Comparison of ENCODE assay signal across 10 mouse cellular contexts in genomic region chr12:65076906-65077305, GRCm38 (mm10). TPM values are rescaled to one million over a fixed set of nuclear protein-coding genes. Genes with fewer than 3 reads are reported as not detected.
DNase-seq lines count a peak whose midpoint lies in the region; ATAC-seq and TF ChIP-seq lines count a peak whose summit lies in the region.
"Had no signal": no experiment of that assay in that cellular context is flagged by ENCODE, and none has a peak within 500 bp of the region (broad histone marks: within the 10 kb centered on the region; RNA-seq: fewer than 3 reads in every experiment).

No protein-coding gene starts in this region.

- H3K4me1 ChIP-seq in heart, embryonic 13.5 days = peaks cover 37% of the 10 kb centered on the region
- H3K4me1 ChIP-seq in G1E (ENCODE audit: insufficient read depth, low read depth, low read length) = peaks cover 51% of the 10 kb centered on the region
- H3K4me1 ChIP-seq in hindbrain, embryonic 12.5 days = peaks cover 33% of the 10 kb centered on the region
- H3K4me1 ChIP-seq in midbrain, embryonic 10.5 days = peaks cover 41% of the 10 kb centered on the region

- no peaks in the 10 kb centered on the region for H3K9me3 ChIP-seq in heart, embryonic 13.5 days
- no peaks in the 10 kb centered on the region for H3K9me3 ChIP-seq in G1E (replicated peaks)
- H3K9me3 ChIP-seq in hindbrain, embryonic 12.5 days (replicated peaks) = no peaks in the 10 kb centered on the region
- H3K9me3 ChIP-seq in midbrain, embryonic 10.5 days (replicated peaks) = no peaks in the 10 kb centered on the region

- H3K4me3 ChIP-seq in heart, embryonic 13.5 days = peak overlapping the region; percentile 93
- peak overlapping the region; percentile 87; the same call in 1 of the 2 replicates for H3K4me3 ChIP-seq in G1E (ENCODE audit: low read depth, low read length)
- peak overlapping the region; percentile 91; the same call in 1 of the 2 replicates for H3K4me3 ChIP-seq in hindbrain, embryonic 12.5 days
- H3K4me3 ChIP-seq in midbrain, embryonic 10.5 days = peak overlapping the region; percentile 95

- peak overlapping the region; percentile 93 for H3K9ac ChIP-seq in heart, embryonic 13.5 days
- 0 out of 2 replicates have a peak overlapping the region, but pooled peaks have one; percentile 88 for H3K9ac ChIP-seq in hindbrain, embryonic 12.5 days

- peaks cover 18% of the 10 kb centered on the region for H3K36me3 ChIP-seq in heart, embryonic 13.5 days
- peaks cover 42% of the 10 kb centered on the region for H3K36me3 ChIP-seq in G1E (replicated peaks)
- H3K36me3 ChIP-seq in hindbrain, embryonic 12.5 days = peaks cover 13% of the 10 kb centered on the region
- H3K36me3 ChIP-seq in midbrain, embryonic 10.5 days = peaks cover 37% of the 10 kb centered on the region

- H3K4me2 ChIP-seq in heart, embryonic 13.5 days = peak overlapping the region; percentile 95
- peak overlapping the region; percentile 92 for H3K4me2 ChIP-seq in hindbrain, embryonic 12.5 days (replicated peaks)

- no peak for ATAC-seq in heart, embryonic 13.5 days (ENCODE audit: extremely low read depth, insufficient number of reproducible peaks, low FRiP score, low TSS enrichment)
- no peak for ATAC-seq in G1E (ENCODE audit: extremely low read depth, insufficient number of reproducible peaks, low FRiP score, poor library complexity, severe bottlenecking)
- ATAC-seq in hindbrain, embryonic 12.5 days (ENCODE audit: low FRiP score) = no peak

- no peaks in the 10 kb centered on the region for H3K27me3 ChIP-seq in heart, embryonic 13.5 days (replicated peaks)
- H3K27me3 ChIP-seq in G1E (ENCODE audit: insufficient read depth, low read length) = no peaks in the 10 kb centered on the region
- H3K27me3 ChIP-seq in hindbrain, embryonic 12.5 days = no peaks in the 10 kb centered on the region
- H3K27me3 ChIP-seq in midbrain, embryonic 10.5 days (ENCODE audit: low read depth, poor library complexity, severe bottlenecking) = no peaks in the 10 kb centered on the region

- TF ChIP-seq CTCF in G1E (IDR thresholded peaks at IDR 0.05; ENCODE audit: low read depth, low read length) = no peak

- H3K27ac ChIP-seq in heart, embryonic 13.5 days (replicated peaks) = no peak overlapping the region
- no peak overlapping the region for H3K27ac ChIP-seq in hindbrain, embryonic 12.5 days
- no peak overlapping the region for H3K27ac ChIP-seq in midbrain, embryonic 10.5 days (replicated peaks)

- no peak for DNase-seq in heart, adult 18-20 months
- DNase-seq in G1E (ENCODE audit: low spot score) = no peak
- DNase-seq in midbrain, embryonic 10.5 days (ENCODE audit: low spot score) = no peak
- DNase-seq in cerebellum, postnatal 36 days = no peak
- no peak for DNase-seq in ovary, postnatal 36 days (ENCODE audit: low spot score)
- no peak for DNase-seq in yolk sac, embryonic 10.5 days (ENCODE audit: low spot score)
- DNase-seq: adrenal gland, postnatal 36 days; right cerebral cortex, adult 18-20 months had no signal

- 68% methylated on average over 9 of the region's 9 CpGs for WGBS in heart, embryonic 13.5 days
- 86% methylated on average over 9 of the region's 9 CpGs for WGBS in hindbrain, embryonic 12.5 days
- 85% methylated on average over 9 of the region's 9 CpGs for WGBS in midbrain, embryonic 10.5 days

RNA-seq across cellular contexts. Expression of gene Fancm, which starts 1.5 kb away (rescaled TPM):
- polyA plus RNA-seq in heart, embryonic 13.5 days (2015; fragmentation: Nextera tagmentation; extraction: Ambion mirVana) = 5.9 and 6.1 TPM in 2 replicates
- total RNA-seq in heart, adult 18-20 months (2021) = 1 to 10 TPM; 2.7 to 5.0 TPM
- total RNA-seq in G1E (2014; fragmentation: Nextera tagmentation) = 80.0 and 84.1 TPM in 2 replicates
- total RNA-seq in G1E (2017) = 51.5 and 68.1 TPM in 2 replicates
- polyA plus RNA-seq in G1E (2012) = 5.0 and 7.7 TPM in 2 replicates
- polyA plus RNA-seq in hindbrain, embryonic 12.5 days (2016; fragmentation: Nextera tagmentation; extraction: Ambion mirVana) = 15.1 and 17.5 TPM in 2 replicates
- polyA plus RNA-seq in midbrain, embryonic 10.5 days (2016; fragmentation: Nextera tagmentation; extraction: Ambion mirVana) = 10.7 and 13.3 TPM in 2 replicates

RNA-seq across cellular contexts. Expression of gene Fkbp3, which starts 3.1 kb away (rescaled TPM):
- polyA plus RNA-seq in heart, embryonic 13.5 days (2015; fragmentation: Nextera tagmentation; extraction: Ambion mirVana) = 476 and 518 TPM in 2 replicates
- total RNA-seq in heart, adult 18-20 months (2021) = 100 to 1,000 TPM; 261 to 263 TPM
- total RNA-seq in G1E (2014; fragmentation: Nextera tagmentation) (226 and 258 TPM in 2 replicates), G1E (2017) (330 and 370 TPM in 2 replicates)
- 92.9 and 305 TPM in 2 replicates for polyA plus RNA-seq in G1E (2012)
- polyA plus RNA-seq in hindbrain, embryonic 12.5 days (2016; fragmentation: Nextera tagmentation; extraction: Ambion mirVana) = 519 and 525 TPM in 2 replicates
- polyA plus RNA-seq in midbrain, embryonic 10.5 days (2016; fragmentation: Nextera tagmentation; extraction: Ambion mirVana) = 718 and 827 TPM in 2 replicates

RNA-seq across cellular contexts. Expression of gene Prpf39, which starts 40.8 kb away (rescaled TPM):
- polyA plus RNA-seq in heart, embryonic 13.5 days (2015; fragmentation: Nextera tagmentation; extraction: Ambion mirVana) = 28.1 and 31.8 TPM in 2 replicates
- 10 to 100 TPM; 12.2 TPM for total RNA-seq in heart, adult 18-20 months (2021)
- total RNA-seq in G1E (2014; fragmentation: Nextera tagmentation) (169 and 192 TPM in 2 replicates), G1E (2017) (100 and 122 TPM in 2 replicates)
- polyA plus RNA-seq in G1E (2012) = 19.7 and 20.7 TPM in 2 replicates
- 63.4 and 71.3 TPM in 2 replicates for polyA plus RNA-seq in hindbrain, embryonic 12.5 days (2016; fragmentation: Nextera tagmentation; extraction: Ambion mirVana)
- 59.5 and 61.8 TPM in 2 replicates for polyA plus RNA-seq in midbrain, embryonic 10.5 days (2016; fragmentation: Nextera tagmentation; extraction: Ambion mirVana)
